8 mouse cellular contexts compared by ENCODE assay signal in the genomic region with DNA sequence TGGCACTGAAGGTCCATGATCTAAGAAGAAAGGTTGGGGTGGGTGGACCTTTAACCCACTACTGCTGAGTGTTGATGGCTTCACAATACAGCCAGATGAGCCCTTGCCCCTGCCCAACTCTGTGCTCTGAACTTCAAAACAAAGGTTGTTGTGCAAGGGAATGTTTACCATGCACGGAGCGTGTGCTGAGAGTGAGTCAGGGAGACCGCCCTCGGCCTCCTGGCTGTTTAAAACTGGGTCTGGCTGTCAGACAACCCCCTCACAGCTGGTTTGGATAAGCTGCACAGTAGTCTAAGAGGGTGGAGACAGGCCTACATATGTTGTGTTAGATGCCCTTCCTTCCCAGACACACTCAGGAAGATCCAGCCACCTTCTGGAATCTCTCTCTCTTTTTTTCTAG. TPM values are rescaled to one million over a fixed set of nuclear protein-coding genes. Genes with fewer than 3 reads are reported as not detected.
A peak's percentile ranks its signal among the peaks of the same experiment; 100 is the strongest.
DNase-seq lines count a peak whose midpoint lies in the region; ATAC-seq lines count a peak whose summit lies in the region.

No protein-coding gene starts in this region.

- H3K9ac ChIP-seq in forebrain, embryonic 11.5 days (ENCODE audit: low read length) = no peak overlapping the region
- H3K9ac ChIP-seq in forebrain, embryonic 14.5 days (ENCODE audit: low read length) = no peak overlapping the region
- no peak overlapping the region for H3K9ac ChIP-seq in lung, embryonic 16.5 days (ENCODE audit: low read length)
- H3K9ac ChIP-seq in liver, embryonic 16.5 days (ENCODE audit: low read depth, low read length) = no peak overlapping the region
- no peak overlapping the region for H3K9ac ChIP-seq in hindbrain, embryonic 12.5 days

- H3K4me3 ChIP-seq in forebrain, embryonic 11.5 days (ENCODE audit: low read depth, low read length) = no peak overlapping the region
- no peak overlapping the region for H3K4me3 ChIP-seq in forebrain, embryonic 14.5 days (ENCODE audit: low read depth, low read length)
- H3K4me3 ChIP-seq in lung, embryonic 16.5 days (ENCODE audit: low read length) = no peak overlapping the region
- no peak overlapping the region for H3K4me3 ChIP-seq in liver, embryonic 16.5 days (ENCODE audit: low read depth, low read length)
- no peak overlapping the region for H3K4me3 ChIP-seq in hindbrain, embryonic 12.5 days

- 71% methylated on average over 4 of the region's 4 CpGs for whole genome bisulfite sequencing in forebrain, embryonic 11.5 days
- WGBS in forebrain, embryonic 14.5 days = 64% methylated on average over 4 of the region's 4 CpGs
- WGBS in lung, embryonic 16.5 days = 48% methylated on average over 4 of the region's 4 CpGs
- WGBS in liver, embryonic 16.5 days (ENCODE audit: insufficient replicate concordance) = 60% methylated on average over 4 of the region's 4 CpGs
- WGBS in hindbrain, embryonic 12.5 days = 37% methylated on average over 4 of the region's 4 CpGs

- H3K9me3 ChIP-seq in forebrain, embryonic 11.5 days (ENCODE audit: control insufficient read depth, low read length) = no peaks in the 10 kb centered on the region
- H3K9me3 ChIP-seq in forebrain, embryonic 14.5 days (replicated peaks; ENCODE audit: control insufficient read depth, low read length) = no peaks in the 10 kb centered on the region
- H3K9me3 ChIP-seq in lung, embryonic 16.5 days (ENCODE audit: control insufficient read depth, low read length) = no peaks in the 10 kb centered on the region
- H3K9me3 ChIP-seq in liver, embryonic 16.5 days (replicated peaks; ENCODE audit: control insufficient read depth, low read length) = no peaks in the 10 kb centered on the region
- no peaks in the 10 kb centered on the region for H3K9me3 ChIP-seq in hindbrain, embryonic 12.5 days (replicated peaks)

- H3K36me3 ChIP-seq in forebrain, embryonic 11.5 days (ENCODE audit: control insufficient read depth, insufficient read depth, low read length) = no peaks in the 10 kb centered on the region
- no peaks in the 10 kb centered on the region for H3K36me3 ChIP-seq in forebrain, embryonic 14.5 days (ENCODE audit: control insufficient read depth, insufficient read depth, low read length)
- no peaks in the 10 kb centered on the region for H3K36me3 ChIP-seq in lung, embryonic 16.5 days (ENCODE audit: control insufficient read depth, insufficient read depth, low read length)
- H3K36me3 ChIP-seq in liver, embryonic 16.5 days (ENCODE audit: control insufficient read depth, insufficient read depth) = no peaks in the 10 kb centered on the region
- H3K36me3 ChIP-seq in hindbrain, embryonic 12.5 days = no peaks in the 10 kb centered on the region; the same call in 1 of the 2 replicates

- ATAC-seq in forebrain, embryonic 11.5 days (replicated peaks; ENCODE audit: low FRiP score) = 0 out of 2 replicates have a peak, but pooled peaks have one; percentile 21
- no peak for ATAC-seq in forebrain, embryonic 14.5 days
- peak; percentile 89 for ATAC-seq in lung, embryonic 16.5 days (ENCODE audit: low read depth)
- peak; percentile 75; the same call in 1 of the 2 replicates for ATAC-seq in liver, embryonic 16.5 days (ENCODE audit: low read depth)
- ATAC-seq in hindbrain, embryonic 12.5 days (ENCODE audit: low FRiP score) = no peak

- DNase-seq in forebrain, embryonic 11.5 days (ENCODE audit: low spot score) = no peak
- DNase-seq in forebrain, embryonic 14.5 days (ENCODE audit: low spot score) = no peak
- no peak for DNase-seq in lung, postnatal 25 days (ENCODE audit: low spot score)
- DNase-seq in left cerebral cortex, adult 18-20 months (ENCODE audit: low spot score in 2 of 2) = peak; percentile 44 to 65
- DNase-seq in gastrocnemius, postnatal 10 days = no peak

- no peak overlapping the region for H3K27ac ChIP-seq in forebrain, embryonic 11.5 days (ENCODE audit: low read depth, low read length)
- H3K27ac ChIP-seq in forebrain, embryonic 14.5 days (ENCODE audit: low read depth, low read length) = no peak overlapping the region
- peak overlapping the region; percentile 74 for H3K27ac ChIP-seq in lung, embryonic 16.5 days (ENCODE audit: low read length)
- no peak overlapping the region for H3K27ac ChIP-seq in liver, embryonic 16.5 days (ENCODE audit: low read length)
- no peak overlapping the region for H3K27ac ChIP-seq in hindbrain, embryonic 12.5 days

- no peaks in the 10 kb centered on the region for H3K27me3 ChIP-seq in forebrain, embryonic 11.5 days (ENCODE audit: control insufficient read depth, insufficient read depth, low read length)
- H3K27me3 ChIP-seq in forebrain, embryonic 14.5 days (replicated peaks; ENCODE audit: control insufficient read depth, insufficient read depth, low read length) = no peaks in the 10 kb centered on the region
- H3K27me3 ChIP-seq in lung, embryonic 16.5 days (ENCODE audit: control insufficient read depth, insufficient read depth, low read depth, low read length) = no peaks in the 10 kb centered on the region
- H3K27me3 ChIP-seq in liver, embryonic 16.5 days (ENCODE audit: control insufficient read depth, insufficient read depth, low read depth, low read length) = no peaks in the 10 kb centered on the region
- H3K27me3 ChIP-seq in hindbrain, embryonic 12.5 days = no peaks in the 10 kb centered on the region

- no peak overlapping the region for H3K4me2 ChIP-seq in forebrain, embryonic 11.5 days (ENCODE audit: low read depth, low read length, severe bottlenecking)
- no peak overlapping the region for H3K4me2 ChIP-seq in forebrain, embryonic 14.5 days (ENCODE audit: low read length)
- H3K4me2 ChIP-seq in lung, embryonic 16.5 days (ENCODE audit: low read depth, low read length) = no peak overlapping the region
- H3K4me2 ChIP-seq in liver, embryonic 16.5 days (ENCODE audit: low read depth, low read length) = no peak overlapping the region
- H3K4me2 ChIP-seq in hindbrain, embryonic 12.5 days (replicated peaks) = no peak overlapping the region

- no peaks in the 10 kb centered on the region for H3K4me1 ChIP-seq in forebrain, embryonic 11.5 days (replicated peaks; ENCODE audit: control insufficient read depth, insufficient read depth, low read length)
- H3K4me1 ChIP-seq in forebrain, embryonic 14.5 days (ENCODE audit: control insufficient read depth, insufficient read depth, low read length) = no peaks in the 10 kb centered on the region
- peaks cover 11% of the 10 kb centered on the region for H3K4me1 ChIP-seq in lung, embryonic 16.5 days (replicated peaks; ENCODE audit: control insufficient read depth, insufficient read depth, low read length)
- no peaks in the 10 kb centered on the region for H3K4me1 ChIP-seq in liver, embryonic 16.5 days (ENCODE audit: control insufficient read depth, low read depth, low read length)
- peaks cover 10% of the 10 kb centered on the region; the same call in 1 of the 2 replicates for H3K4me1 ChIP-seq in hindbrain, embryonic 12.5 days

RNA-seq across cellular contexts. Expression of gene Naa20, which starts 51.1 kb away (rescaled TPM):
- polyA plus RNA-seq in forebrain, embryonic 11.5 days (2014; fragmentation: Nextera tagmentation; extraction: Ambion mirVana) = 142 and 144 TPM in 2 replicates
- 147 and 161 TPM in 2 replicates for polyA plus RNA-seq in forebrain, embryonic 14.5 days (2014; fragmentation: Nextera tagmentation; extraction: Ambion mirVana)
- polyA plus RNA-seq in lung, embryonic 16.5 days (2015; fragmentation: Nextera tagmentation; extraction: Ambion mirVana) = 151 and 152 TPM in 2 replicates
- total RNA-seq in left cerebral cortex, adult 18-20 months (2021) = 10 to 100 TPM; 75.5 to 84.4 TPM
- 39.7 and 43.8 TPM in 2 replicates for polyA plus RNA-seq in liver, embryonic 16.5 days (2015; fragmentation: Nextera tagmentation; extraction: Ambion mirVana)
- 10 to 100 TPM; 58.8 to 59.0 TPM for total RNA-seq in gastrocnemius, postnatal 10 days (2021)
- 115 and 125 TPM in 2 replicates for polyA plus RNA-seq in hindbrain, embryonic 12.5 days (2016; fragmentation: Nextera tagmentation; extraction: Ambion mirVana)

Comparison
In these comparisons a context has a peak if more than half of its experiments do, and no peak if none do; other contexts are left out.
1. ATAC-seq: peak in forebrain, embryonic 11.5 days (single experiment), lung, embryonic 16.5 days (single experiment) and liver, embryonic 16.5 days (single experiment); none in forebrain, embryonic 14.5 days (single experiment) and hindbrain, embryonic 12.5 days (single experiment).
2. DNase-seq: peak in left cerebral cortex, adult 18-20 months (2 of 2); none in forebrain, embryonic 11.5 days (single experiment), forebrain, embryonic 14.5 days (single experiment), lung, postnatal 25 days (single experiment) and gastrocnemius, postnatal 10 days (single experiment).